Mouse (Mus musculus): ENCODE results near the gene Vmn1r220.
"Not testable (repeated sequence)": the region's sequence is repeated elsewhere in the genome, so short reads cannot be mapped to it uniquely, and the experiment has no call there.

Vmn1r220 gene
- long read RNA-seq, experiment 1, result 0 reads
- long read RNA-seq, experiment 2, result 0 reads

DNA sequence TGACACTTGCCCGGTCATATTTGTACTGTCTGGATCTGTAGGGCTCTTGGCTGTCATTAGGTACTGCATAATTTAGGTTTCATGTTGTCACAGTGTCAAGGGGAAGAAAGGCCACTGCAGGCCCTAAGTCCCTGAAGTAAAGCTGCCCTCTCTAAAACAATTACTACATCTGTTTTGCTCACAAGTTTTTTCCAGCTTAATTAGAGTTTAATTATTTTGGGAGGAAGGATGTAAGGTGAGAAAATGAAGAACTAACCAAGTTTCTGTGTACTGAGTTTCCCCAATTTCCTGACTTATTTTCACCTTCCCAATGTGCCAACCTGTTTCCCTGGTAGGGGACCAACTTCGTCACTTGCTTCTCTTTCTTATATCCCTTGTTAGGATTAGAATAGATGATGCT lies at the start of gene Vmn1r220:
Vmn1r220 (minus strand) TSS at position 101 of the 400 bp plus-strand sequence.
- intact Hi-C loops (cut with DNase I), result no loop called here

DNA sequence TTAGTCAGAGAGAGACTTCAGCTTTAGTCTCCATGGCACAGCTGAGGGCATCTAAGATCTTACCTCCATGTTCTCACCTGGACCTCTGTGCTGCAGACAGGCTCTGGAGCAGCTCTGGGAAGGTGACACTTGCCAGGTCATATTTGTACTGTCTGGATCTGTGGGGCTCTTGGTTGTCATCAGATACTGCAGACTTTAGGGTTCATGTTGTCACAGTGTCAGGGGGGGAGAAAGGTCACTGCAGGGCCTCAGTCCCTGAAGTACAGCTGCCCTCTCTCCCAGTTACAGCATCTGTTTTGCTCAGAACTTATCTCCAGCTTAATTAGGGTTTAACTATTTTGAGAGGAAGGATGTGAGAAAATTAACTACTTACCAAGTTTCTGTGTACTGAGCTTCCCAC lies 48.1 kb upstream of the Vmn1r220 start, which contains the start of gene Vmn1r222:
Vmn1r222 (minus strand) TSS at position 101 of the 400 bp plus-strand sequence.
- intact Hi-C loops (cut with DNase I), result not testable (repeated sequence)

DNA sequence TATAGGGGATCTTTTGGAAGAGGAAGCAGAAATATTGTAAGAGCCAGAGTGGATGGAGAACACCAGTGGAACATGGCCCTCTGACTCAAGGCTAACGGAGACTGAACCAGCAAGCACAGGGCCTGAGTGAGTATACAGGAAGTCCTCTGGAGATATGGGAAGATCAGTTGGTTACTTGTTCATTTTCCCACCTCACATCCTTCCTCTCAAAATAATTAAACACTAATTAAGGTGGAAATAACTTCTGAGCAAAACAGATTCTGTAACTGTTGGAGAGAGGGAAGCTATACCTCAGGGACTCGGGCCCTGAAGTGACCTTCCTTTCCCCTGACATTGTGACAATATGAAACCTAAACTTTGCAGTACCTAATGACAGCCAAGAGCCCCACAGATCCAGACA lies 26.1 kb upstream of the Vmn1r220 start, which contains the start of gene Vmn1r221:
Vmn1r221 (plus strand) TSS at position 301 of the 400 bp plus-strand sequence.
- intact Hi-C loops (cut with DNase I), result not testable (repeated sequence)

DNA sequence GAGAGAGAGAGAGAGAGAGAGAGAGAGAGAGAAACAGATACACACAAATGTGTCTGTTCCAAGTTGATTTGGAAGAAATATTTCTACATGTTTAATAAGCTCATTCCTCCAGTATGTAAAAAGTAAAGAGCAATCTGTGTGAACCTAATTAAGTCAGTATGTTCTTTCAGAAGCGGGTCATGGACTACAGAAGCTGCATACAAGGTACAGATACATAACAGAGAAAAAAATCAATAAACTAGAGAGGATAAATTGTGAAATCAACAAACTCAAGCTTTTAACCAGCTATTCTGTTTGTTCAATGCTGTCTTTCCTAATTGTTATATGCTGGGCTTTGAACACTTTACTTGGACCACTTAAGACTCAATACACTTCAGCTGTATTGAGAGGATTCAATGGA lies 16.1 kb upstream of the Vmn1r220 start:
- intact Hi-C loops (cut with DNase I), result not testable (repeated sequence)

DNA sequence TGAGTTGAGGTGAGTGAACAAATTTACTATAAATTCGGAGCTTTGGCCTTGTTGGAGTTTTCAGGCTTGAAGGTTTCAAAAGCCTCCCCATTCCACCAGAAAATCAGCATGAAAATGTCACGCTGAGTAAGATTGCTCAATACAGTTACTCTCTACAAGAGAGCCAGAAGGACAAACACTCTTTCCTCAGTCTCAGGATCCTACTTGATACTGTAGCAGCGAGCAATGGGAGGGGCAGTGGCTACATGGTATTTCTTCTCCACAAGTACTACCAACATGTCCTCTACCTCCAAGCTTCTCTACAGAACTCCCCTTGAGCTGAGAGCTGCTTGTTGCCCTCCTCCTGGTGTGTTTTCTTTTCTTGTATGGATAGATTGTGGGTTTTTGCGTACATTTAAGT lies 21.3 kb downstream of the Vmn1r220 start:
- intact Hi-C loops (cut with DNase I), result not testable (repeated sequence)

DNA sequence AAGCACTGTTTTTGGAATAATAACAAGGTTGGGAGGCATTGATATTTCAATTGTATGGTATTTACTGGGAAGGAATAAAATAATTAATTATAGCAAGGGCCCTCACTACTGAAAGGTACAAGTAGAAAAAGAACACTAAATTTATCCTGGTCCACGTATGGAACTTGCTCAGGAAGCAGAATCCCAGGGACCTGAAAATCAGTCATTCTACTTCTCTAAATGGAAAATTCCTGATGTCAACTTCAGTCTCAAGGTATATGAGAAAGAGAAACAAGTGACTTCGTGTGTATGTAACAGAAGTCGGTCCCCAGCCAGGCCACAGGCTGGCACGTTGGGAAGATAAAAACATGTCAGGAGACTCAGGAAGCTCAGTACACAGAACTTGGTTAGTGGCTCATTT lies 28.8 kb downstream of the Vmn1r220 start, which contains the start of gene Vmn1r219:
Vmn1r219 (plus strand) TSS at position 301 of the 400 bp plus-strand sequence.
- intact Hi-C loops (cut with DNase I), result no loop called here

DNA sequence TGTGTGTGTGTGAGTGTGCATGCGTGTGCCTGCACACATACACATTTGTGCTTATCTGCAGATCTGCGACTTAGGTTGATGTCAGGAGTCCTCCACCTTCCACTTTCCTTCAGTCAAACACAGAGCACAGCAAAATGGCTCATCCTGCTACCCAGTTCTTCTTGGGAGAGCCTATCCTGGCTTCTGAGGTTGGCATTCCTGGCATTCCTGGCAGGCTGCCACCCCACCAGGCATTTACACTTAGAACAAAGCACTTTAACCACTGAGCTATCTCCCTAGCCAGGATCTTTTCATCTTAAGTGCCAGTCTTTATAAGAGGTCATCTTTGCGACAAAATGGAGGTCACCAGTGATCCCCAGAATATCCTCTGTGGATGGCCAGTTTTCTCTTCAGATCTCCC lies 29.9 kb downstream of the Vmn1r220 start:
- intact Hi-C loops (cut with DNase I), result no loop called here

DNA sequence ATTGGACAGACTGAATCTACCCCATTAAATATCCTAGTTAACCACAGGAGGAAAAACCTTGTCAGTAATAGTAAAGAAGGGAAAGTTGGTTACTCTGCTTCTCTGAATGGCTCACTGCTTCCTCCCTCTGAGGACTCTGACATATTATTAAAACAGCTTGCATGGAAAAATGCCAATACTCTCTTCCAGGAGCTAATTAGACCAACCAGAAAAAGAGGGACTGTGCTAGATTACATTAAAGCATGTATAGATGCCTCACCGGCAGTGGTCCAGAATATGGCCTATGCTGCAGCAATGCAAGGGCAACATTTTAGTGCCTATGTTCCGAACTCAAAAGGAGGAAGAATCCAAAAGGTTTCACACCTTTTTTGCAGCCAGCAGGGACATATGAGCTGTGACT lies 48.9 kb downstream of the Vmn1r220 start:
- intact Hi-C loops (cut with DNase I), result no loop called here

DNA sequence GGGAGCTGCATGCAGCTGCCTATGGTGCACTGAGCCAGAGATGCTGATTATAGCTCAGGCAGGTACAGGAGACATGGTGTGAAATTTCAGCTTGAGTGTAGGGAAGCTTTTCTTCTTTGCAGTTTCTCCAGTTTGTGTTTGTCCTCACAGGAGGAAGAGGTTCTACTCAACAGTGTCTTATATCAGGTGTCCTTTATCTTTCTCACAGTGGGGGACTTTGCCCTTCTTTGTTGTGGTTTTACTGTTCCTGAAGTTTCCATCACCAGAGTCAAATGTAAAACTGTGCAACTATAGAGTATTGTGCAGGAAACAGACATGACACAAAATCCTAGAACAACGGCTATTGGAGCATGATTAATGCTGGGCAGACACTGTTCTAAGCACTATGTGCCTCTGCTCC lies 54.3 kb downstream of the Vmn1r220 start:
- intact Hi-C loops (cut with DNase I), result no loop called here

DNA sequence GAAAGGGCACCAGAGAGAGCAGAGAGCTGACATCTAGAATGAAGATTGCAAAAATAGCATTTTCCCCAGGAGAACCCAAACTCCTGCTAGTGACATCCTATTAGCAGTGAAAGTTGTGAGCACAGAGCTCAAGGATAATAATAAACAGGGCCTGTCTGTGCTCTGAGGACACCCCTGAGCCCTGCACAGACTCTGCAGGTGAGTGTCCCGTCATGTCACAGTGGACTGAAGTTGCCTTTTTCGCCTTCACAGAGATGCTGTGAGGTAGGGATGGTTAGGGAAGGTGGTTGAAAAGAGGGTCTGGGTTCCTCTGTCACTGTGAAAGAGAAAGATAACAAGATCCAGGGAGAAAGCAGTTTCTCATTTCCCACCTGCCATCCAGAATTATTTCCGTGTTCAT lies 54.7 kb downstream of the Vmn1r220 start, which contains the start of gene Vmn1r218:
Vmn1r218 (plus strand) TSS at position 57 of the 400 bp plus-strand sequence.
- intact Hi-C loops (cut with DNase I), result no loop called here

All from adrenal gland (tissue).